Mouse (Mus musculus) heart, postnatal 0 days (tissue): ENCODE data around the gene Trmt61a. TPM values are rescaled to one million over a fixed set of nuclear protein-coding genes. Genes with fewer than 3 reads are reported as not detected.
"Not testable (repeated sequence)": the region's sequence is repeated elsewhere in the genome, so short reads cannot be mapped to it uniquely, and the experiment has no call there.

Experiments used
- ATAC-seq: fragments of 200-750 bp; cut with Nextera tagmentation; 2 replicates; pipeline ENCODE4 v1.8.0; 2017; ENCODE audit warnings: low read depth, moderate number of reproducible peaks, moderate library complexity; ENCODE audit not compliant: insufficient read depth
- DNase-seq: peaks from one replicate; pipeline ENCODE4 v3.0.0-alpha.2; 2016; ENCODE audit warnings: low spot score
- H3K27ac ChIP-seq: fragments of 300-500 bp; sonication (generic); 2 replicates; pipeline ENCODE4 v1.5.1; 2014; ENCODE audit warnings: low read depth, mild to moderate bottlenecking
- H3K27me3 ChIP-seq: fragments of 300-500 bp; sonication (generic); 2 replicates; pipeline ENCODE4 v1.6.1; 2014; ENCODE audit warnings: low read length, mixed read lengths; ENCODE audit not compliant: control insufficient read depth, insufficient read depth
- H3K36me3 ChIP-seq: fragments of 300-500 bp; sonication (generic); replicated peaks from 2 replicates; pipeline ENCODE4 v1.6.1; 2014; ENCODE audit warnings: low read length, mixed read lengths; ENCODE audit not compliant: control insufficient read depth, insufficient read depth
- H3K4me1 ChIP-seq: fragments of 300-500 bp; sonication (generic); 2 replicates; pipeline ENCODE4 v1.6.1; 2014; ENCODE audit warnings: antibody characterized with exemption; ENCODE audit not compliant: control insufficient read depth, insufficient read depth
- H3K4me2 ChIP-seq: fragments of 300-500 bp; sonication (generic); 2 replicates; pipeline ENCODE4 v1.6.1; 2014; ENCODE audit warnings: low read depth, mild to moderate bottlenecking, low read length, moderate library complexity
- H3K4me3 ChIP-seq: fragments of 300-500 bp; sonication (generic); 2 replicates; pipeline ENCODE4 v1.5.1; 2014; ENCODE audit warnings: low read depth, low read length
- H3K9ac ChIP-seq: fragments of 300-500 bp; sonication (generic); replicated peaks from 2 replicates; pipeline ENCODE4 v1.6.1; 2014; ENCODE audit warnings: low read depth, low read length, mixed read lengths
- H3K9me3 ChIP-seq: fragments of 300-500 bp; sonication (generic); replicated peaks from 2 replicates; pipeline ENCODE4 v1.6.1; 2016; ENCODE audit warnings: low read length; ENCODE audit not compliant: control insufficient read depth
- CTCF ChIP-seq: IDR thresholded peaks from 2 replicates; pipeline ENCODE4 v1.5.1; 2016; ENCODE audit warnings: antibody characterized with exemption, control low read depth, low read depth
- EP300 ChIP-seq: IDR thresholded peaks from 2 replicates; pipeline ENCODE4 v1.6.1; 2016; ENCODE audit warnings: antibody characterized with exemption, low read depth
- whole genome bisulfite sequencing: fragments of 180-500 bp; shearing (Covaris S2); extraction: QIAGEN DNeasy Blood & Tissue Kit; methylation state at CpG from one replicate; pipeline ENCODE4 v1.1.7; 2014; 5-methylcytosine and 5-hydroxymethylcytosine counted together
- polyA plus RNA-seq: library from polyadenylated mRNA; unstranded; fragments of >200 nt; fragmentation: Nextera tagmentation; extraction: Ambion mirVana; gene quantifications from 2 replicates; pipeline ENCODE4 v1.2.1, GENCODE M21; 2015
- total RNA-seq: library from RNA; depleted of rRNA; stranded (reverse); fragments of >200 nt; gene quantifications from 2 replicates; pipeline ENCODE4 v1.2.3, GENCODE M21; 2014; ENCODE audit warnings: low replicate concordance

Trmt61a gene
- total and polyA plus RNA-seq, 2 experiments from 2014 or later = 6.1 to 24.9 TPM

DNA sequence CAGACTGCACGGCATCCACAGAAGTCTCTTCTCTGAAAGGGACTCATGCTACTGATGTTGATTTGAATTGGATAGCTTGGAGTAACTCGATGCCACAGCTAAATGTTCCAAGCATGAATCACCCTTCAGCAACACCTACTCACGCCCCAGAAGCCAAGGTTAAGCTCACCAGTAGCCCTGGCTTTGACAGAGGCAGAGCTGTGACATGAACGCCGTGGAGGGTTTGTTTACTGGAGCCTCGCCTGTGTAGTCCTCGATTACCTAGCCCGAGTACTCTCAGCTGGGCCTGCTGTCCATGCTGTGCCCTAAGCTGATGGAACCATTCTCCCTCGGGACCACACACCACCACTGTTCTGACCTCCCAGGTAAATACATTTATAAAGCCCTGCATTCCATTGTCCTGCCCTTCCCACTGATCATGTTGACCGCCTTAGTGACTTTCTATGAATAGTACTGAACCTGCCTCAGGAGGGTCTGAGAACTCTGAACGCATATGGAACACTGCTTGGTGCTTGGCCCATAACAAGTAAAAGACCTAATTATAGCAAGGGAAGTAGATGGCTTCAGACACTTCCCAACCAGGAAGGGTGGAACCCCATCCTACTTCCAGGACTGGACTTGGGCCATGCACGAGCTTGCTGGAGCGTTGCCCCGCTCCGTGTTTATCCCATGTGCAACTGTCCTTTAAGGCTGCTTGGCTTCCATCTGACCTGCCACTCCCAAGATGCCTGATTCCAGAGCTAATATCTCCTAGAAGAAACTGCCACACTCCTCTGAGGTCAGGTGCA is 27.5 kb downstream of the Trmt61a start:
- no peaks in the 10 kb centered on the region for H3K9me3 ChIP-seq
- WGBS = 20% methylated on average over 15 of the region's 15 CpGs
- H3K36me3 ChIP-seq = peaks cover 20% of the 10 kb centered on the region
- H3K4me3 ChIP-seq = no peak overlapping the region
- peaks cover 24% of the 10 kb centered on the region for H3K4me1 ChIP-seq
- ATAC-seq (peak; percentile 76), DNase-seq (peak; percentile 79)
- H3K27ac ChIP-seq = peak overlapping the region; percentile 87
- TF ChIP-seq CTCF (no peak), EP300 (peak; percentile 86)
- H3K27me3 ChIP-seq = no peaks in the 10 kb centered on the region
- no peak overlapping the region for H3K9ac ChIP-seq
- H3K4me2 ChIP-seq = no peak overlapping the region

DNA sequence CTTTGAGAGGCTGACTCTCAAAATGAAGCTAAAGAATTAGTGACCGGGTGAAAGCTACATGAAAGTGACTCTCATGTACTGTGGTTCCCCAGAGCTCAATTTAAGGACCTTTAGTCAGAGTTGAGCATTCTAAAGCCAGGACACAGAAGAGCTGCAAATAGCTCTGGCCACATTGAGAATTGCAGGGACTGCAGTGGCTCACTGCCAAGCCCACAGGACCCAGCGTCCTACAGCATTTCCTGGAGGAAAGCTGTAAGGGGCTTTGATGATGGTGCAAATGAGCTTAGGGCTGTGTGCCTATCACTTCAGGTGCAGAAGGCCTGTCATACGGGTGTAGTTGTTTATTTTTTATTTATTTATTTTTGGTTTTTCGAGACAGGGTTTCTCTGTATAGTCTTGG is 30.3 kb downstream of the Trmt61a start:
- H3K27ac ChIP-seq = peak overlapping the region; percentile 63
- peaks cover 31% of the 10 kb centered on the region for H3K36me3 ChIP-seq
- H3K9ac ChIP-seq = no peak overlapping the region
- TF ChIP-seq CTCF (no peak), EP300 (peak; percentile 47; the same call in 1 of the 2 replicates)
- H3K4me1 ChIP-seq = peaks cover 34% of the 10 kb centered on the region
- H3K4me2 ChIP-seq = no peak overlapping the region
- H3K9me3 ChIP-seq = no peaks in the 10 kb centered on the region
- H3K4me3 ChIP-seq = no peak overlapping the region
- no peaks in the 10 kb centered on the region for H3K27me3 ChIP-seq
- 49% methylated on average over 4 of the region's 4 CpGs for WGBS
- DNase-seq (no peak), ATAC-seq (no peak)

DNA sequence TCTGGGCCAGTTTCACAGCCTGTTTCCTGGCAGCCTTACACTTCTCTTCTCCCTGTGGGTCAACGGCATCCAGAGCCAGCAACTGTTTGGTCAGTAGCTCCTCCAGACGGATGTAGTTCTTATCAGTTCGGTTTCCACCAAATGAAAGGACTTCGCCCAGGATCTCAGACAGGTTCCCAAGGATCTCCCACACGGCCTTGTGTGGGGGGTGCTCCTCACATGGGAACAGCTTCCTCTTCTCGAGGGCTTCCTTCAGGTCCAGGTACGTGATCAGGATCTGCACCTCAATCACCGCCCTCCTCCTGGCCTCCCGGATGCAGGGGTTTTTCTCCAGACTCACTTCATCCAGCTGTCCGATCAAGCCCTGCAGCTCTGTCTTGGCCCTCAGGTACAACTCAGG is 32.2 kb downstream of the Trmt61a start:
- no peak overlapping the region for H3K4me3 ChIP-seq
- TF ChIP-seq CTCF (no peak), EP300 (no peak)
- H3K9ac ChIP-seq = no peak overlapping the region
- H3K27me3 ChIP-seq = no peaks in the 10 kb centered on the region
- WGBS = 67% methylated on average over 10 of the region's 10 CpGs
- DNase-seq (no peak), ATAC-seq (no peak)
- peaks cover 30% of the 10 kb centered on the region for H3K4me1 ChIP-seq
- H3K36me3 ChIP-seq = peaks cover 31% of the 10 kb centered on the region
- no peaks in the 10 kb centered on the region for H3K9me3 ChIP-seq
- no peak overlapping the region for H3K27ac ChIP-seq
- no peak overlapping the region for H3K4me2 ChIP-seq

- Histone ChIP-seq H3K4me3 (peak overlapping the region; percentile 96), H3K27me3 (no peaks in the 10 kb centered on the region), H3K27ac (peak overlapping the region; percentile 87), H3K9ac (peak overlapping the region; percentile 89), H3K4me1 (peaks cover 15% of the 10 kb centered on the region), H3K36me3 (peaks cover 31% of the 10 kb centered on the region), H3K4me2 (peak overlapping the region; percentile 85), H3K9me3 (no peaks in the 10 kb centered on the region)
- no peak for TF ChIP-seq CTCF
- no peak for TF ChIP-seq EP300
- ATAC-seq (no peak; the same call in none of the 2 replicates), DNase-seq (no peak)
- WGBS = under 1% methylated on average over 33 of the region's 33 CpGs
These were observed 34.6 kb downstream of the Trmt61a start for GRCm38 (mm10) chr12:111712476-111712875.

DNA sequence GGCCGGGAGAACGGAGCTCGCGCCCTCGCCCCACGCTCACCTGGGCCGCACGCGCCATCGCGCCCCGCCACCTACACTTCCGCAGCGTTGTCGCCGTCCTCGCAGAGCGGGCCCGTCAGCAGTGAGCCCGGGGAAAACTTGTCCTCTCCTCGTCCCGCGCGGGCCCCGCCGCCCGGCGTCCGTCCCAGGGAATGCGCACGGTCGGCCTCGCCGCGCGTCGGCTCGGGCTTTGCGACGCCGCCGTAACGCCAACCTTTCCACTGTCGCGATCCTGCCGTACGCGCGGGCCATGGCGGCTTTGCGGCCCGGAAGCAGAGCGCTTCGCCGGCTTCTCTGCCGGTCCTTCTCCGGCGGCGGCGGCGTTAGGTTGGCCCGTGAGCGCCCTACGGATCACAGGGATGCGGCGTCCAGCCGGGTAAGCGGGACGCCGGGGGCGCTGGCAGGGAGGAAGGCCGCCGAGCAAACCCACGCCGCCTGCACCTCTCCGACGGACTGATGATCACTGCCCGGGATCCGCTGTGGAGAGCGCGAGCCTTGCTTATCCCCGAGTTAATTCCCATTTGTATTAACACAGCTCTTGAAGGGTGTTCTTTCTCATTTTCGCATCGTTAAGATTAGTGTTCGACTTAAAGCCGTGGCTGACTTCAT is 35.2 kb downstream of the Trmt61a start, which contains the start of the genes Bag5 and Apopt1:
Bag5 (minus strand) TSS at position 254 of the 648 bp plus-strand sequence.
Apopt1 (plus strand) TSS at position 258 of the 648 bp plus-strand sequence.
- H3K27ac ChIP-seq = peak within 1 kb of the TSS; percentile 87
- WGBS = under 1% methylated on average over 79 of the region's 86 CpGs
- TF ChIP-seq EP300 (no peak), CTCF (no peak; the same call in 1 of the 2 replicates)
- ATAC-seq (peak; percentile 96), DNase-seq (peak; percentile 95)
- H3K9ac ChIP-seq = peak within 1 kb of the TSS; percentile 89
- H3K36me3 ChIP-seq = peaks cover 31% of the 10 kb centered on the region
- no peaks in the 10 kb centered on the region for H3K27me3 ChIP-seq
- peaks cover 15% of the 10 kb centered on the region for H3K4me1 ChIP-seq
- H3K9me3 ChIP-seq = no peaks in the 10 kb centered on the region
- peak within 1 kb of the TSS; percentile 96 for H3K4me3 ChIP-seq
- H3K4me2 ChIP-seq = peak within 1 kb of the TSS; percentile 85

- WGBS = 70% methylated on average over 6 of the region's 6 CpGs
- H3K4me1 ChIP-seq = peaks cover 15% of the 10 kb centered on the region
- not testable (repeated sequence) for ATAC-seq, DNase-seq, H3K27me3 ChIP-seq, H3K9ac ChIP-seq, H3K27ac ChIP-seq, H3K9me3 ChIP-seq
- peaks cover 26% of the 10 kb centered on the region for H3K36me3 ChIP-seq
- peak overlapping the region; percentile 96; the same call in 1 of the 2 replicates for H3K4me3 ChIP-seq
- peak overlapping the region; percentile 85 for H3K4me2 ChIP-seq
These were observed 36.0 kb downstream of the Trmt61a start for GRCm38 (mm10) chr12:111713880-111714279.
